Mouse (Mus musculus) v-Abl transformed pro-B cells (cell line): ENCODE results near the gene Capn2.

Experiments
- in situ Hi-C, 2 experiments: fragments of 400-800 bp; cut with MboI; formaldehyde crosslinking; loops; one replicate each; pipeline ENCODE4 v1.15.1; 2025; ENCODE audit not compliant: unreplicated experiment in 2 of 2

The Capn2 gene

GRCm38 (mm10) chr1:182516758-182517676 is at the start of gene Capn2:
Gene Capn2 (minus strand): TSS chr1:182517608.
- in situ Hi-C loops: no loop called here

GRCm38 (mm10) chr1:182565351-182565835 is 48.0 kb upstream of the Capn2 start:
- in situ Hi-C loops: loop anchor here in 1 of 2 experiments (25.0 kb wide), 1 partner anchor 672 kb away; no protein-coding TSS in a partner anchor

- in situ Hi-C loops: loop anchor here in 1 of 2 experiments (25.0 kb wide), 1 partner anchor 673 kb away; no protein-coding TSS in a partner anchor
Measured at GRCm38 (mm10) chr1:182564408-182565120, 47.2 kb upstream of the Capn2 start, which contains the start of gene Capn8. Gene Capn8 (plus strand): TSS chr1:182565007.

GRCm38 (mm10) chr1:182562576-182563370 is 45.4 kb upstream of the Capn2 start:
- in situ Hi-C loops: loop anchor here in 1 of 2 experiments (25.0 kb wide), 1 partner anchor 675 kb away; no protein-coding TSS in a partner anchor

- in situ Hi-C loops: loop anchor here in 1 of 2 experiments (25.0 kb wide), 1 partner anchor 675 kb away; no protein-coding TSS in a partner anchor
Measured at GRCm38 (mm10) chr1:182561945-182562514, 44.6 kb upstream of the Capn2 start.

- in situ Hi-C loops: loop anchor here in 1 of 2 experiments (25.0 kb wide), 1 partner anchor 677 kb away; no protein-coding TSS in a partner anchor
Measured at GRCm38 (mm10) chr1:182560390-182561098, 43.1 kb upstream of the Capn2 start.

- in situ Hi-C loops: loop anchor here in 1 of 2 experiments (25.0 kb wide), 1 partner anchor 678 kb away; no protein-coding TSS in a partner anchor
Measured at GRCm38 (mm10) chr1:182559530-182559929, 42.1 kb upstream of the Capn2 start.

GRCm38 (mm10) chr1:182558271-182558670 is 40.9 kb upstream of the Capn2 start:
- in situ Hi-C loops: loop anchor here in 1 of 2 experiments (25.0 kb wide), 1 partner anchor 679 kb away; no protein-coding TSS in a partner anchor

- in situ Hi-C loops: loop anchor here in 1 of 2 experiments (25.0 kb wide), 1 partner anchor 683 kb away; no protein-coding TSS in a partner anchor
Measured at GRCm38 (mm10) chr1:182553649-182554375, 36.4 kb upstream of the Capn2 start.

GRCm38 (mm10) chr1:182550761-182551160 is 33.4 kb upstream of the Capn2 start:
- in situ Hi-C loops: loop anchor here in 1 of 2 experiments (25.0 kb wide), 1 partner anchor 687 kb away; no protein-coding TSS in a partner anchor

GRCm38 (mm10) chr1:182543906-182544305 is 26.5 kb upstream of the Capn2 start:
- in situ Hi-C loops: loop anchor here in 1 of 2 experiments (5.0 kb wide), 2 partner anchors 402 to 657 kb away; no protein-coding TSS in a partner anchor

GRCm38 (mm10) chr1:182543136-182543535 is 25.7 kb upstream of the Capn2 start:
- in situ Hi-C loops: loop anchor here in 1 of 2 experiments (5.0 kb wide), 2 partner anchors 401 to 656 kb away; no protein-coding TSS in a partner anchor

GRCm38 (mm10) chr1:182542110-182542509 is 24.7 kb upstream of the Capn2 start:
- in situ Hi-C loops: loop anchor here in 1 of 2 experiments (5.0 kb wide), 2 partner anchors 400 to 655 kb away; no protein-coding TSS in a partner anchor

GRCm38 (mm10) chr1:182539023-182539940 is 21.9 kb upstream of the Capn2 start:
- in situ Hi-C loops: loop anchor here (5.0 to 10.0 kb wide), 6 partner anchors 47 to 724 kb away; no protein-coding TSS in a partner anchor

- in situ Hi-C loops: loop anchor here (5.0 to 10.0 kb wide), 6 partner anchors 43 to 720 kb away; no protein-coding TSS in a partner anchor
Measured at GRCm38 (mm10) chr1:182535080-182535481, 17.7 kb upstream of the Capn2 start.

- in situ Hi-C loops: loop anchor here in 1 of 2 experiments (10.0 kb wide), 1 partner anchor 719 kb away; no protein-coding TSS in a partner anchor
Measured at GRCm38 (mm10) chr1:182533583-182533982, 16.2 kb upstream of the Capn2 start.
